31 mouse cellular contexts compared by ENCODE assay signal in genomic region chr13:109720127-109720713, GRCm38 (mm10).
DNase-seq lines count a peak whose midpoint lies in the region; ATAC-seq and TF ChIP-seq lines count a peak whose summit lies in the region.
"Had no signal": no experiment of that assay in that cellular context is flagged by ENCODE, and none has a peak within 500 bp of the region (broad histone marks: within the 10 kb centered on the region; RNA-seq: fewer than 3 reads in every experiment).

No protein-coding gene starts in this region.

- H3K36me3 ChIP-seq in lung, embryonic 16.5 days (ENCODE audit: control insufficient read depth, insufficient read depth, low read length) = no peaks in the 10 kb centered on the region
- no peaks in the 10 kb centered on the region for H3K36me3 ChIP-seq in kidney, embryonic 16.5 days (ENCODE audit: insufficient read depth, low read length)
- H3K36me3 ChIP-seq: embryonic facial prominence, embryonic 13.5 days; forebrain, embryonic 10.5 days; forebrain, embryonic 15.5 days; heart, embryonic 15.5 days; hindbrain, embryonic 12.5 days; midbrain, embryonic 12.5 days; neural tube, embryonic 12.5 days had no signal

- ATAC-seq in lung, embryonic 16.5 days (ENCODE audit: low read depth) = peak; percentile 51
- no peak for ATAC-seq in kidney, embryonic 16.5 days (ENCODE audit: low FRiP score, low TSS enrichment)
- no peak for ATAC-seq in megakaryocyte, adult 5-6 weeks (ENCODE audit: poor library complexity, severe bottlenecking)
- ATAC-seq: activated CD4-positive, CD25-positive, alpha-beta regulatory T cell, adult 4 months; CD4-positive, CD25-positive, alpha-beta regulatory T cell, adult 4 months; forebrain, embryonic 15.5 days; intestine, postnatal 0 days had no signal

- H3K9me3 ChIP-seq in lung, embryonic 16.5 days (ENCODE audit: control insufficient read depth, low read length) = no peaks in the 10 kb centered on the region
- H3K9me3 ChIP-seq in kidney, embryonic 16.5 days (ENCODE audit: low read length) = no peaks in the 10 kb centered on the region
- H3K9me3 ChIP-seq: embryonic facial prominence, embryonic 13.5 days; forebrain, embryonic 10.5 days; forebrain, embryonic 15.5 days; heart, embryonic 10.5 days; heart, embryonic 15.5 days; hindbrain, embryonic 12.5 days; liver, embryonic 13.5 days; megakaryocyte, embryonic 14.5 days; midbrain, embryonic 12.5 days; neural tube, embryonic 12.5 days had no signal

- no peaks in the 10 kb centered on the region for H3K4me1 ChIP-seq in lung, embryonic 16.5 days (replicated peaks; ENCODE audit: control insufficient read depth, insufficient read depth, low read length)
- H3K4me1 ChIP-seq in kidney, embryonic 16.5 days (ENCODE audit: insufficient read depth, low read length) = peaks cover 4% of the 10 kb centered on the region; the same call in 1 of the 2 replicates
- H3K4me1 ChIP-seq: forebrain, embryonic 10.5 days; forebrain, embryonic 15.5 days; hindbrain, embryonic 12.5 days; midbrain, embryonic 12.5 days; neural tube, embryonic 12.5 days had no signal

- H3K27me3 ChIP-seq in lung, embryonic 16.5 days (ENCODE audit: control insufficient read depth, insufficient read depth, low read depth, low read length) = no peaks in the 10 kb centered on the region
- H3K27me3 ChIP-seq in kidney, embryonic 16.5 days (ENCODE audit: insufficient read depth, low read length) = no peaks in the 10 kb centered on the region
- H3K27me3 ChIP-seq: embryonic facial prominence, embryonic 13.5 days; forebrain, embryonic 15.5 days; heart, embryonic 15.5 days; hindbrain, embryonic 12.5 days; liver, embryonic 13.5 days; megakaryocyte, embryonic 14.5 days; midbrain, embryonic 12.5 days; neural tube, embryonic 12.5 days had no signal

- H3K4me2 ChIP-seq in lung, embryonic 16.5 days (ENCODE audit: low read depth, low read length) = no peak overlapping the region
- H3K4me2 ChIP-seq in kidney, embryonic 16.5 days (replicated peaks; ENCODE audit: low read depth, low read length) = no peak overlapping the region
- H3K4me2 ChIP-seq: embryonic facial prominence, embryonic 13.5 days; forebrain, embryonic 15.5 days; heart, embryonic 15.5 days; hindbrain, embryonic 12.5 days; liver, embryonic 13.5 days; midbrain, embryonic 12.5 days; neural tube, embryonic 12.5 days had no signal

- TF ChIP-seq CTCF in layer of hippocampus, adult 2 months (conservative IDR thresholded peaks at IDR 0.05) = no peak

- peak overlapping the region; percentile 2; the same call in 1 of the 2 replicates for H3K27ac ChIP-seq in layer of hippocampus, adult 2 months
- H3K27ac ChIP-seq in lung, embryonic 16.5 days (ENCODE audit: low read length) = no peak overlapping the region
- no peak overlapping the region for H3K27ac ChIP-seq in kidney, embryonic 16.5 days (ENCODE audit: low read length)
- H3K27ac ChIP-seq: embryonic facial prominence, embryonic 13.5 days; forebrain, embryonic 10.5 days; forebrain, embryonic 15.5 days; heart, embryonic 10.5 days; heart, embryonic 15.5 days; hindbrain, embryonic 12.5 days; liver, embryonic 13.5 days; midbrain, embryonic 12.5 days; neural tube, embryonic 12.5 days had no signal

- DNase-seq in layer of hippocampus, adult 2 months (ENCODE audit: low spot score in 2 of 2) = no peak
- DNase-seq in layer of hippocampus, adult 9-11 months = no peak
- no peak for DNase-seq in lung, postnatal 36 days
- DNase-seq in brain, adult 2 months (ENCODE audit: low read depth, low spot score) = peak; percentile 64
- DNase-seq: adrenal gland, postnatal 10 days; cerebellum, adult 11 months; cerebellum, adult 9-10 months; gastrocnemius, postnatal 10 days; kidney, adult 9 months; kidney, postnatal 14 days; left cerebral cortex, postnatal 4 days; liver, embryonic 13.5 days; right cerebral cortex, adult 18-20 months; right cerebral cortex, postnatal 4 days; thymus, postnatal 4 days had no signal

- H3K4me3 ChIP-seq in layer of hippocampus, adult 2 months = no peak overlapping the region
- H3K4me3 ChIP-seq in lung, embryonic 16.5 days (ENCODE audit: low read length) = no peak overlapping the region
- no peak overlapping the region for H3K4me3 ChIP-seq in kidney, embryonic 16.5 days (ENCODE audit: low read length)
- H3K4me3 ChIP-seq: embryonic facial prominence, embryonic 13.5 days; forebrain, embryonic 10.5 days; forebrain, embryonic 15.5 days; heart, embryonic 10.5 days; heart, embryonic 15.5 days; hindbrain, embryonic 12.5 days; liver, embryonic 13.5 days; megakaryocyte, embryonic 14.5 days; midbrain, embryonic 12.5 days; myocyte; neural tube, embryonic 12.5 days had no signal

- no peak overlapping the region for H3K9ac ChIP-seq in lung, embryonic 16.5 days (ENCODE audit: low read length)
- H3K9ac ChIP-seq in kidney, embryonic 16.5 days (replicated peaks; ENCODE audit: low read length) = no peak overlapping the region
- H3K9ac ChIP-seq: embryonic facial prominence, embryonic 13.5 days; forebrain, embryonic 15.5 days; heart, embryonic 15.5 days; hindbrain, embryonic 12.5 days; liver, embryonic 13.5 days; midbrain, embryonic 12.5 days; neural tube, embryonic 12.5 days had no signal

- 64% methylated on average over 2 of the region's 2 CpGs for WGBS in lung, embryonic 16.5 days
- 91% methylated on average over 2 of the region's 2 CpGs for WGBS in kidney, embryonic 16.5 days
